ENCODE assay signal across 8 mouse cellular contexts in genomic region chr6:114919670-114920313, GRCm38 (mm10). TPM values are rescaled to one million over a fixed set of nuclear protein-coding genes. Genes with fewer than 3 reads are reported as not detected.
A peak's percentile ranks its signal among the peaks of the same experiment; 100 is the strongest.
DNase-seq lines count a peak whose midpoint lies in the region; ATAC-seq and TF ChIP-seq lines count a peak whose summit lies in the region.

No protein-coding gene starts in this region.

- peak overlapping the region; percentile 62 for H3K4me2 ChIP-seq in intestine, embryonic 14.5 days (ENCODE audit: low read length)
- peak overlapping the region; percentile 52 for H3K4me2 ChIP-seq in lung, embryonic 16.5 days (ENCODE audit: low read depth, low read length)

- peak overlapping the region; percentile 95 for H3K9ac ChIP-seq in intestine, embryonic 14.5 days (ENCODE audit: low read length)
- H3K9ac ChIP-seq in lung, embryonic 16.5 days (ENCODE audit: low read length): peak overlapping the region; percentile 90

- H3K9me3 ChIP-seq in erythroblast, embryonic 14.5 days (ENCODE audit: control insufficient read depth, low read length): no peaks in the 10 kb centered on the region
- H3K9me3 ChIP-seq in intestine, embryonic 14.5 days (ENCODE audit: control insufficient read depth, low read length): no peaks in the 10 kb centered on the region
- H3K9me3 ChIP-seq in lung, embryonic 16.5 days (ENCODE audit: control insufficient read depth, low read length): no peaks in the 10 kb centered on the region

- H3K27ac ChIP-seq in cortical plate, adult 2 months (ENCODE audit: insufficient read depth, low read length): peak overlapping the region; percentile 89
- H3K27ac ChIP-seq in intestine, embryonic 14.5 days (ENCODE audit: low read depth): peak overlapping the region; percentile 83
- H3K27ac ChIP-seq in lung, embryonic 16.5 days (ENCODE audit: low read length): peak overlapping the region; percentile 91

- no peaks in the 10 kb centered on the region for H3K27me3 ChIP-seq in erythroblast, embryonic 14.5 days (ENCODE audit: control insufficient read depth)
- no peaks in the 10 kb centered on the region for H3K27me3 ChIP-seq in intestine, embryonic 14.5 days (replicated peaks; ENCODE audit: control insufficient read depth, insufficient read depth, low read length)
- no peaks in the 10 kb centered on the region for H3K27me3 ChIP-seq in lung, embryonic 16.5 days (ENCODE audit: control insufficient read depth, insufficient read depth, low read depth, low read length)

- H3K4me3 ChIP-seq in erythroblast, embryonic 14.5 days (replicated peaks): peak overlapping the region; percentile 63
- H3K4me3 ChIP-seq in cortical plate, adult 2 months (ENCODE audit: insufficient read depth, low read length): peak overlapping the region; percentile 47; the same call in 1 of the 2 replicates
- peak overlapping the region; percentile 97 for H3K4me3 ChIP-seq in intestine, embryonic 14.5 days (ENCODE audit: low read depth, low read length)
- peak overlapping the region; percentile 66 for H3K4me3 ChIP-seq in lung, embryonic 16.5 days (ENCODE audit: low read length)

- no peak for TF ChIP-seq POLR2A in cortical plate, adult 2 months (IDR thresholded peaks at IDR 0.05; ENCODE audit: extremely low read depth, insufficient read depth, low read length)

- WGBS in intestine, embryonic 14.5 days: 4% methylated on average over 9 of the region's 9 CpGs
- 3% methylated on average over 9 of the region's 9 CpGs for WGBS in lung, embryonic 16.5 days

- H3K36me3 ChIP-seq in erythroblast, embryonic 14.5 days (ENCODE audit: control insufficient read depth): peaks cover 3% of the 10 kb centered on the region
- H3K36me3 ChIP-seq in intestine, embryonic 14.5 days (ENCODE audit: control insufficient read depth, insufficient read depth, low read length): peaks cover 7% of the 10 kb centered on the region; the same call in 1 of the 2 replicates
- no peaks in the 10 kb centered on the region for H3K36me3 ChIP-seq in lung, embryonic 16.5 days (ENCODE audit: control insufficient read depth, insufficient read depth, low read length)

- no peak for TF ChIP-seq CTCF in cortical plate, adult 2 months (IDR thresholded peaks at IDR 0.05; ENCODE audit: extremely low read depth, insufficient read depth, low read length)

- ATAC-seq in erythroblast, adult 5-6 weeks (replicated peaks; ENCODE audit: low FRiP score, poor library complexity, severe bottlenecking): no peak
- no peak for ATAC-seq in intestine, embryonic 14.5 days (replicated peaks; ENCODE audit: low FRiP score, low TSS enrichment, low read depth)
- ATAC-seq in lung, embryonic 16.5 days (ENCODE audit: low read depth): no peak

- DNase-seq in intestine, embryonic 14.5 days (ENCODE audit: low spot score): no peak
- DNase-seq in cerebellum, adult 8-10 months: no peak
- DNase-seq in gastrocnemius, postnatal 10 days: no peak
- DNase-seq in urinary bladder, postnatal 4 days (ENCODE audit: low spot score in 2 of 2): no peak

- peaks cover 49% of the 10 kb centered on the region for H3K4me1 ChIP-seq in erythroblast, embryonic 14.5 days (ENCODE audit: control insufficient read depth)
- peaks cover 8% of the 10 kb centered on the region for H3K4me1 ChIP-seq in cortical plate, adult 2 months (ENCODE audit: control insufficient read depth, insufficient read depth, low read length)
- peaks cover 46% of the 10 kb centered on the region for H3K4me1 ChIP-seq in intestine, embryonic 14.5 days (replicated peaks; ENCODE audit: control insufficient read depth, insufficient read depth, low read length)
- peaks cover 47% of the 10 kb centered on the region for H3K4me1 ChIP-seq in lung, embryonic 16.5 days (replicated peaks; ENCODE audit: control insufficient read depth, insufficient read depth, low read length)

RNA-seq across cellular contexts. Expression of gene Vgll4, which starts 50.0 kb away (rescaled TPM):
- 0.35 and 0.53 TPM in 2 replicates for polyA plus RNA-seq in erythroblast, embryonic 14.5 days (2012)
- total RNA-seq in erythroblast, adult 5-6 weeks (2015; ENCODE audit: low replicate concordance): 4.2 and 5.0 TPM in 2 replicates
- total RNA-seq in erythroblast, adult 5-6 weeks (2017; ENCODE audit: low replicate concordance): 6.5 and 13.0 TPM in 2 replicates
- polyA plus RNA-seq in cortical plate, adult 2 months (2012; rRNA removed): 42.8 and 44.8 TPM in 2 replicates
- polyA plus RNA-seq in intestine, embryonic 14.5 days (2014; fragmentation: Nextera tagmentation; extraction: Ambion mirVana): 72.0 and 82.9 TPM in 2 replicates
- 152 and 155 TPM in 2 replicates for polyA plus RNA-seq in lung, embryonic 16.5 days (2015; fragmentation: Nextera tagmentation; extraction: Ambion mirVana)
- total RNA-seq in gastrocnemius, postnatal 10 days (2021): 10 to 100 TPM; 23.5 to 31.8 TPM

Comparison
In these comparisons a context has a peak if more than half of its experiments do, and no peak if none do; other contexts are left out.
1. H3K4me3 ChIP-seq: peak in every context shown above with its lines; median percentile 97 in intestine, embryonic 14.5 days; 66 in lung, embryonic 16.5 days; 63 in erythroblast, embryonic 14.5 days; 47 in cortical plate, adult 2 months.
2. RNA of gene Vgll4, which starts 50.0 kb away (polyA plus RNA-seq): 152 to 155 TPM in lung, embryonic 16.5 days, 72.0 to 82.9 TPM in intestine, embryonic 14.5 days and 42.8 to 44.8 TPM in cortical plate, adult 2 months; 0.35 to 0.53 TPM in erythroblast, embryonic 14.5 days; every median in the first group is over 10 times any median in the second.
3. Peak in every context shown above with its lines, with median percentiles within 50 percentile points of each other: H3K27ac ChIP-seq.